Mouse (Mus musculus): ENCODE measurements at regions not wholly inside any gene's neighbourhood (a gene's known extent, or its start where the extent isn't known, plus 50 kb on each side); places are given as distances from the start of the nearest gene placed in this dataset.

- in situ Hi-C loops (cut with MboI, MseI) = no loop called here
Observed at GRCm38 (mm10) chr14:102925769-102926443, 56.5 kb downstream of the Kctd12 start.

- in situ Hi-C loops (cut with MboI, MseI) = no loop called here
Observed at GRCm38 (mm10) chr14:102924674-102925073, 57.8 kb downstream of the Kctd12 start.

- in situ Hi-C loops (cut with MboI, MseI) = no loop called here
Observed at GRCm38 (mm10) chr14:102922496-102922993, 59.9 kb downstream of the Kctd12 start.

GRCm38 (mm10) chr14:102920415-102920814 is 62.0 kb downstream of the Kctd12 start:
- in situ Hi-C loops (cut with MboI, MseI) = no loop called here

- in situ Hi-C loops (cut with MboI, MseI) = no loop called here
Observed at GRCm38 (mm10) chr14:102919261-102919801, 63.1 kb downstream of the Kctd12 start.

GRCm38 (mm10) chr14:102917929-102918328 is 64.5 kb downstream of the Kctd12 start:
- in situ Hi-C loops (cut with MboI, MseI) = no loop called here

GRCm38 (mm10) chr14:102915918-102916317 is 66.5 kb downstream of the Kctd12 start:
- in situ Hi-C loops (cut with MboI, MseI) = no loop called here

GRCm38 (mm10) chr14:102911582-102911981 is 70.9 kb downstream of the Kctd12 start:
- in situ Hi-C loops (cut with MboI, MseI) = no loop called here

GRCm38 (mm10) chr14:102908990-102909389 is 73.4 kb downstream of the Kctd12 start:
- in situ Hi-C loops (cut with MboI, MseI) = no loop called here

GRCm38 (mm10) chr14:102907411-102908103 is 74.9 kb downstream of the Kctd12 start:
- in situ Hi-C loops (cut with MboI, MseI) = no loop called here

GRCm38 (mm10) chr14:102906826-102907225 is 75.6 kb downstream of the Kctd12 start:
- in situ Hi-C loops (cut with MboI, MseI) = no loop called here

- in situ Hi-C loops (cut with MboI, MseI) = no loop called here
Observed at GRCm38 (mm10) chr14:102906286-102906685, 76.2 kb downstream of the Kctd12 start.

GRCm38 (mm10) chr14:102902906-102903305 is 79.5 kb downstream of the Kctd12 start:
- in situ Hi-C loops (cut with MboI, MseI) = no loop called here

- in situ Hi-C loops (cut with MboI, MseI) = no loop called here
Observed at GRCm38 (mm10) chr14:102902236-102902635, 80.2 kb downstream of the Kctd12 start.

- in situ Hi-C loops (cut with MboI, MseI) = no loop called here
Observed at GRCm38 (mm10) chr14:102898445-102898844, 84.0 kb downstream of the Kctd12 start.

GRCm38 (mm10) chr14:102897039-102897438 is 85.4 kb downstream of the Kctd12 start:
- in situ Hi-C loops (cut with MboI, MseI) = no loop called here

- in situ Hi-C loops (cut with MboI, MseI) = no loop called here
Observed at GRCm38 (mm10) chr14:102896527-102896926, 85.9 kb downstream of the Kctd12 start.

GRCm38 (mm10) chr14:102893241-102893640 is 89.2 kb downstream of the Kctd12 start:
- in situ Hi-C loops (cut with MboI, MseI) = no loop called here

GRCm38 (mm10) chr14:102891552-102891951 is 90.9 kb downstream of the Kctd12 start:
- in situ Hi-C loops (cut with MboI, MseI) = no loop called here

- in situ Hi-C loops (cut with MboI, MseI) = no loop called here
Observed at GRCm38 (mm10) chr14:102885240-102885598, 97.2 kb downstream of the Kctd12 start.

- in situ Hi-C loops (cut with MboI, MseI) = no loop called here
Observed at GRCm38 (mm10) chr14:102884539-102885239, 97.7 kb downstream of the Kctd12 start.

Measured in T-helper 17 cell (primary cell).